Mouse (Mus musculus) urinary bladder, postnatal 4 days (tissue): ENCODE measurements around the gene Gbe1.

Source experiments
- DNase-seq, 2 experiments: peaks; one replicate each; pipeline ENCODE4 v3.0.0; 2021 to 2022; ENCODE audit warnings: low spot score in 2 of 2

The Gbe1 gene

GRCm38 (mm10) chr16:70313886-70314577 is at the start of gene Gbe1:
Gene Gbe1, plus strand, starts transcription at chr16:70313949.
- peak; percentile 92 to 93 for DNase-seq

DNA sequence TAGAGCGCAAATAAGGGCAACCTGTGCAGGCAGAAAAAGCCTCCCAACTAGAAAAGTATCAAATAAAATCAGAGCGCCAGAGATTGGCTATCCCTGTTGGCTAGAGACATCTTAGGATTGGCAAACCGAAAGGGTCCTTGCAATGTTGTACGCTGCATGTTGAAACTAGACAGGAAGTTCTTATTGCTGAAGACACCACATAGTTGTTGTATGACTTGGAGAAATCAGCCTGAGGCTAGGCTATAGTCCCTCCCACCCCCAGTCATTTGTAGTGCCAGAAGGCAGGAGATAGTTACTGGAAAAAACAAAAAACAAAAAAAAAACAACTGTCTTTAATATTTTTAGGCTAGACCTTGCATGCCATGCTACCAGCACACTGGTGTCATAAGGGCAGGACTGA is 3.1 kb upstream of the Gbe1 start:
- no peak for DNase-seq

GRCm38 (mm10) chr16:70313496-70313885 is 258 bp upstream of the Gbe1 start:
- DNase-seq, result no peak

DNA sequence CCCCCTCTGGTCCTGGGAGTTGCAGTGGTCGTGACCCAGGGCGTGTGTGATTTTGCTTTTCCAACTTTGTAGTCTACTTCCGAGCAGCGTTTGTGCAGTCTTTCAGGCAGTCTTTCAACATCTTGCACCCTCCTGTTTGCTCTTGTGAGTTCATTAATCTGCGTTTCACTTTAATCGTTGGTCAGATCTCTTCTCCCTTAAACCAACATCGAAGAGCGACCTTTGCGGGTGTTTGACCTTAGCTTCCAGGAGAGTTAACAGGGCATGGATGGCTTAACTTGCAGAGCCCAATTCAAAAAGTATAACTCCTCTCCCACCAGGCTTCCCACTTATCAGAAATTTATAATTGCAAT is 805 bp downstream of the Gbe1 start:
- no peak for DNase-seq

DNA sequence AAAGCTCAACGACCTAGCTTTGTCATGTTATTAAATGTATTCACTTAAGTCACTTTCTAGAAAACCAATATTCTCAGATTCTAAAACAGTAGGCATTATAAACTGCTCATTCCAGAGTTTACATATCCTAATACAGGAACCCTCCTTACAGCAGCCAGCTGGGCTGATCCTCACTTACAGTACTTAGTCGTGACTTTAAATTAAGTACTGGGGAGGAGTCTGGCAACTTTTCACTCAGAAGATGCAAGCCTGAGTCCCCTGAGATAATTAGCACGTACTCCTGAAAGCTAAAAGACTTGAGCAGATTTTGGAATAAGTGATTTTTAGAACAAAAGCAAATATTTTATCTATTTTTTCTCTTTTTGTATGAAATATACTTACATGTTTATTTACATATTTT is 1.5 kb downstream of the Gbe1 start:
- no peak for DNase-seq

GRCm38 (mm10) chr16:70315862-70316390 is 2.2 kb downstream of the Gbe1 start:
- DNase-seq, result no peak

GRCm38 (mm10) chr16:70319388-70319787 is 5.6 kb downstream of the Gbe1 start:
- DNase-seq, result no peak

GRCm38 (mm10) chr16:70320612-70321280 is 7.0 kb downstream of the Gbe1 start:
- DNase-seq, result no peak

DNA sequence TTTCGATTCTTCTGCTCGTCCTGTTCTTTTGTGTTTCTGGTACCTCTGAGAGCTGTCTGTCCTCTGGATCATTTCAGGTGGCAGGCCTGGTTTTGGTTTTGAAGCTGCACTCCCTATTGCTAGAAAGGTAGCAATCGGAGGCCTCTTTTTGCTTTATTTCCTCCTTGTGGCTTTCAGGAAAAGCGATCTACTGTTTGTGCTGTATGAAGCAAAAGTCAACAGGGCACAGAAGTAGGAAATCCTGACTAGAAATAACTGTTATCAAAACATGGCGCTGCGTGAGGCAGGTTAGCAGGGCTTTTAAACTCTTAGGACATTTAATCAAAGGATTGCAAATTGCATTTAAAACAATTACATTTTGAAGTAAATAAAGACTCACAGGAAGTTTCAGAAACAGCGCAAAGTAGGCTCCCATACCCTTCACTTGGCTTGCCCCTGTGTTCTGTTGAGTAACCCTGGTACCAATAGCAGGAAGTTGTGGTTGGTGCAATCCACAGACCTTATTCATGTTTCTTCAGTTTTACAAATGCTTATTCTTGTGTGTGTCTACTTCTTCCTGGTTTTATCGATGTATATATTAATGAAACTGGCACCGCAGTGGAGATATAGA is 12.7 kb downstream of the Gbe1 start:
- DNase-seq, result no peak

- DNase-seq, result no peak
Measured at GRCm38 (mm10) chr16:70328566-70328965, 14.8 kb downstream of the Gbe1 start.

GRCm38 (mm10) chr16:70329036-70329435 is 15.3 kb downstream of the Gbe1 start:
- no peak for DNase-seq

- DNase-seq, result no peak
Measured at GRCm38 (mm10) chr16:70329471-70329870, 15.7 kb downstream of the Gbe1 start.

DNA sequence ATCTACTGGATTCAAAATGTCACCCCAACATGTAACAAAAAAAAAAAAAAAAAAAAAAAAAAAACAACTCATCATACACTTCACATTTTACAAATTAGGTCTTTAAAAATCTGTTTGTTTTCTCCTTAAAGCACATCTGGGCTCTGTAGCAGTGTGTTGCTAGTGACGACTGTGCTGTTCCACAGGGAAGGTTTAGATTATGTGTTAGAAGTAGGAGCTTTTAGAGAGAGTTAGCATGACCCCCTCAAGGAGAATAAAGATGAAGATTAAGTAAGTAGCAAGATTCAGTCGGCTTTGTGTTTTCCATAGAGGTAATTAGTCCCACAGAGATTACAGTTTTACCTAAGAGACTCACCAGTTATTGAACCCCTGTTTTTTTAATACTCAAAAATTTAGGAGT is 16.3 kb downstream of the Gbe1 start:
- no peak for DNase-seq

DNA sequence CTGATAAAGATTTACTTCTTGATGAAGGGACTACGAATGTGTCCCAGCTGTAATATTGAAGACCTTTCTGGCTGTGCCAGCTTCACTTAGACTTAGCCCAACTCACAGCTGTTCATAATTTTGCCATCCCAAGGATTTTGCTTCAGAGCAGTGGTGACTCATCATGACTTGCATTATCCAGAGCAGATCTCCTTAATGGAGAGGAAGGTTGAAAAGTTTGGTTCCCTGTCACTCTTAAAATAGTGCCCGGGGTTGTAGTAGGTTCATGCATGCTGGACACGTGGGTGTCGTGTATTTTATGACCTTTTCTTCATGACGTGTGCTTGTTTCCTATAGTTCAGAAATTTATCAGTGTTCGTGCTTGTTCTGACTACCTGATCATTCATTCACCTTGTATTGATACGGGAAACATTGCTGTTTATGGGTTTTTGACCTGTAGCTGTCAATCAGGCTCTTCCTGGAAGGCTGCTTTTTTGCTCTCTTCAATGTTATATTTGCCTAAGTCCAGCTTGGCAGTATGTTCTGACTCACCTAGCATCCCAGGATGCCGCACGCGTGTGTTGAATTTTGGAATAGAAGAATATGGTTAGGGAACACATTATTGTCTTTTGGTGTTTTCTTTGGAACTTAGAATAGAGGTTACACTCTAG is 17.0 kb downstream of the Gbe1 start:
- no peak for DNase-seq

DNA sequence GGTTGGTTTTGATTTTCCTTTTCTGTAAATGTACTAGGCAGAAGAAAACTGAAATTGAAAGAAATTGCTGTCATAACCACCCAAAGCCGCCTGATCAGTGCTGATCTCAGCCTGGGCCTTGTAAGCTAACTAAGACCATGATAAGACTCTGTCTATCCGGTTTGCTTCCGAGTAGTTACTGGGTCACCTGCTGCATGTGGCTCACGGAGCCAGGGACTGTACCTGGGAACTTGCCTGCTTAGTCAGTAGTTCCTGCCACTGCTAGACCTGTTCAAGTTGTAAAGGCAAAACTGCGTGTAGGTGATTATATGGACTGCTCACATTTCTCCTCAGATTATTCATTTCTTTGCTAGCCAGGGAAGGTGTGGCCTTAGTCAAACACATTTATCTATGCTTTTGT is 21.1 kb downstream of the Gbe1 start:
- DNase-seq, result no peak

DNA sequence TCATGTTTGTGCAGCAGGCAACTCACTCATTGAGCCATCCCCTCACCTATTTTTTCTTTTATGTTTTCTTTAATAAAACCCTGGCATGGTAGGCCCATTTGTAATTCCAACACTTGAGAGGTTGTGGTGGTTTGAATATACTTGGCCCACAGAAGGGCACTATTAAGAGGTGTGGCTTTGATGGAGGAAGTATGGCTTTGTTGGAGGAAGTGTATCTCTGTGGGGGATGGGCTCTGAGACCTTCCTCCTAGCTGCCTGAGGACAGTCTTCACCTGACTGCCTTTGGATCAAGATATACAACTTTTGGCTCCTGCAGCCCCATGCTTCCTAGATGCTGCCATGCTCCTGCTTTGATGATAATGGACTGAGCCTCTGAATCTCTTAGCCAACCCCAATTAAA is 21.7 kb downstream of the Gbe1 start:
- DNase-seq, result no peak

GRCm38 (mm10) chr16:70337661-70338060 is 23.9 kb downstream of the Gbe1 start:
- DNase-seq, result no peak

GRCm38 (mm10) chr16:70344496-70344895 is 30.7 kb downstream of the Gbe1 start:
- no peak for DNase-seq

- no peak for DNase-seq
Measured at GRCm38 (mm10) chr16:70345607-70346006, 31.9 kb downstream of the Gbe1 start.

- no peak for DNase-seq
Measured at GRCm38 (mm10) chr16:70350011-70350410, 36.3 kb downstream of the Gbe1 start.

DNA sequence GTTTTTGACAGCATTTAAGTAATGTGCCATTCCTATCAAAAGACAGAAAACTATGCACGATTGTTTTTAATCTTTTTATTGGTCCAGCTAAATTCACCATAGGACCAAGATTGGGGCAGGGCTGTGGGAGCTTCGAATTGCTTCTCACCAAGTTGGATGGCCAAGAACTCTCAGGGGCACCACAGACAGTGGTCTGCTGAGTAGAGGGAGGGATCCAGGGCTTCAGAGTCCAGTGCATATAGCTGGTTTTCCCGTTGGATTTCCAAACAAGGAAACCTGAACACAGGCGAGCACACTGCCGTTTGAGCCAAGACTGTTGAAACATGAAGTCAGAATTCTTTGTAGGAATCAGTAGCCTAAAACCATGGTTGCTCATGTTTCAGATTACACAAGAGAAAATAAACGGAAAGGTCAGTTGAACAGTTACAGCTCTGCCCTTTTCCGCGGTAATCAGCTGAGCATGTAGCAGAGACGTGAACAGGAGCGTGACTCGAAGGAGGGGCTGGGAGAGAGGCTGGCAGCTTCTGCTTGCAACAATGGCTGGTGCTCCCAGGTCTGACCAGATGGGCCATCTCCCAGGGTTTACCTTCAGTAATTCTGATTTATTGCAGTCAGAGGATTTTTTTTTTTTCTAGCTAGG is 38.0 kb downstream of the Gbe1 start:
- no peak for DNase-seq

GRCm38 (mm10) chr16:70352571-70352970 is 38.8 kb downstream of the Gbe1 start:
- DNase-seq, result no peak
